Mouse (Mus musculus) bone marrow, adult 2 months (tissue): Measurements from ENCODE around the gene Pou2f1. TPM values are rescaled to one million over a fixed set of nuclear protein-coding genes. Genes with fewer than 3 reads are reported as not detected.

Experiments used
- H3K27ac ChIP-seq: fragments of 200-500 bp; 2 replicates; pipeline ENCODE4 v1.5.1; 2012; ENCODE audit warnings: low read depth, mild to moderate bottlenecking, control low read depth, inconsistent platforms, low read length; ENCODE audit not compliant: control insufficient read depth, poor library complexity, insufficient read depth
- H3K4me1 ChIP-seq: fragments of 200-500 bp; 2 replicates; pipeline ENCODE4 v1.6.1; 2011; ENCODE audit warnings: low read length; ENCODE audit not compliant: control insufficient read depth, insufficient read depth
- H3K4me3 ChIP-seq: fragments of 200-500 bp; replicated peaks from 2 replicates; pipeline ENCODE3; 2011; ENCODE audit warnings: mild to moderate bottlenecking, low read depth, low read length, control low read depth; ENCODE audit not compliant: control insufficient read depth
- CTCF ChIP-seq: fragments of 200-500 bp; IDR thresholded peaks from 2 replicates; pipeline ENCODE4 v1.5.1; 2011; ENCODE audit warnings: low read length, control low read depth; ENCODE audit not compliant: control insufficient read depth, insufficient read depth
- POLR2A ChIP-seq: fragments of 200-500 bp; IDR thresholded peaks from 2 replicates; pipeline ENCODE4 v1.6.1; 2011; ENCODE audit warnings: low read depth, mild to moderate bottlenecking, control low read depth, low read length, borderline replicate concordance; ENCODE audit not compliant: control insufficient read depth
- WGBS: fragments of 180-500 bp; shearing (Covaris S2); methylation state at CpG from one replicate; pipeline ENCODE4 v1.1.7; 2018; 5-methylcytosine and 5-hydroxymethylcytosine counted together
- polyA plus RNA-seq: library from polyadenylated mRNA; stranded (reverse); fragments of >200 nt; gene quantifications from 2 replicates; pipeline ENCODE4 v1.2.4, GENCODE M21; 2011; ENCODE audit warnings: low replicate concordance; ENCODE audit not compliant: missing spikeins, insufficient read depth, insufficient read length

Gene Pou2f1
- polyA plus RNA-seq, 1 experiment: 9.1 TPM

DNA sequence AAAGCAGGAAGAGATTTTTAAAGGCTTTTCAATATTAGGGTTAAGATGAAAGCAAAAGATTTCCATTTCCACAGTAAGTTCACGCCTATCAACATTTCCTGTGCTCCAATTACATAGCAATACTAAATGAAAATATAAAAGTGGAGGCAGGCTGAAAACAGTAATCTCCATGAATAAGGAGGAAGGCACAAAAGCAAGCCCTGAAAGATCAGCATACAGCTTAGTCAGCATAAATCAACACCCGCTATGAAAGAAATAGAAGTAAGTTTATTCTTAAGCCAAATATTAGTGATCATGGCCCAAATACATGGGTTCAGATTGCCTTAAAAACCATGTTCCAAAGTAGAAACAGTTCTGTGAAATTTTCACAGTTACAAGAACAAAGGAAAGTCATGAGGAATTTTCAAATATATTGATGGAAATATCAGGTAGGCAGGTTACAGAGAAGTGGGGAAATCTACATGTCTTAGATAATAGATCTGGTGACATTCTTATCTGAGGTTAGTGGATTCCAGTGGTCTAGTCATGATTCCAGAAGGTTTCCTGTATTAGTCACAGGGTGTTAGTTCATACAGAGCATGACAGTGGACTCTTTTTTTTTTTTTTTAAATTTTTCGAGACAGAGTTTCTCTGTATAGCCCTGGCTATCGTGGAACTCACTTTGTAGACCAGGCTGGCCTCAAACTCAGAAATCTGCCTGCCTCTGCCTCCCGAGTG, 6.3 kb upstream of the Pou2f1 start:
- TF ChIP-seq CTCF (no peak), POLR2A (no peak)
- 66% methylated on average over 5 of the region's 5 CpGs for WGBS
- Histone ChIP-seq H3K4me3 (no peak overlapping the region), H3K4me1 (peaks cover 2% of the 10 kb centered on the region; the same call in 1 of the 2 replicates), H3K27ac (no peak overlapping the region)

DNA sequence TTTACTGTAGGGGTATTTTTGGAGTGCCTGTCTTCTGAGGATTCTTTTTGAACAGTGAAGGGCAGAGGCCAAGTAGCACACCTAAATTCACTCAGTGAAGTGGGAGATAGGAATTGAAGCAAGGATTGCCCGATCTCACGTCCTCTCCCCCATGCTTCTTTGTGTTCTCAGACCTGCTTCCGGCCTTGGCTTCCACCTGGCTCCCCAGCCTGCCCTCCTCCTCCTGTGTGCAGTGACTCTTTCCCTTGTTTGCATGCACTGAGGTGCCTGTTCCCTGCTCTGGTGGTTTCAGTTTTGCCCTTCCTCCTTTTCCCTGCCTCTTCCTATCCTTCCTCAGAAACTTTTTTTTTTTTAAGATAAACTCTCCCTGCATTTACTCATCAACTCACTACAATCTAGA, 4.5 kb upstream of the Pou2f1 start:
- TF ChIP-seq CTCF: no peak
- no peak for TF ChIP-seq POLR2A
- peaks cover 2% of the 10 kb centered on the region; the same call in 1 of the 2 replicates for H3K4me1 ChIP-seq
- no peak overlapping the region for H3K27ac ChIP-seq
- 25% methylated on average over 3 of the region's 3 CpGs for WGBS
- no peak overlapping the region for H3K4me3 ChIP-seq

DNA sequence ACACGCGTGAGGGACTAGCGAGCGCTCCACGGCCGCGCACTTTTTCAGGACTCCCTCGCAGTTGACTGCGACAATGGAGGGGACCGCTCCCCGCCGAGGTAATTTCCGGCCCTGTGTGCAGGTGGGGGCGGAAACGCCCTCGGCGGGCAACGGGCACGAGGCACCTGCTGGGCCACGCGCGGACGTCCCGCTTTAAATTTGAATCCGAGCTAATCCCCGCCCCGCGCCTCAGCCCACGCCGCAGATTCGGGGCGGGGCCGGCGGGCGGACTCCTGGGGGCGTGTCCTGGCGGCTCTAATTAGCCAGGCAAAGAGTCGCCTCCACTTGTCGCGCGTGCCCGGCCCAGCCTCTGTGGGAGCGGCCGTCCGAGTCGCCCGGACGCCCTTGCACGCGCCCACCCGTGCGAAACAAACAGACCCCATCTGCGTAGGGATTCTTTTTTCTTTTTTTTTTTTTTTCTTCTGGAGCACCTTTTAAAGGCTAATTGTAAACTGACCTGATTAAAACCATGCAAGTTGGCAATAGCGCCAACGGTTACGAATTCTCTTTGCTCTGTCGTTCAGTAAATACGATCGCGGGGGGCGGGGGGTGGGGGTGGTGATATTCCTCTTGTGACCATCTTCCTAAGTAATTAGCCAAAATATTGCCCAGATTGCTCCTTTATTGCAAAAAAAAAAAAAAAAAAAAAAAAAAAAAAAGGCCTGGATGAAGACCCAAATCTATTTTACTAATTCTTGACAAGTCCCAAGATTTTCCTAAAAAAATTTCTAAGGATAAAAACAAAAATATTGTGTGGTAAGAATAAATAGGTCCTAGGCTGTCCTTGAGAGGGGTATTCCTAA, 924 bp upstream of the Pou2f1 start:
- TF ChIP-seq POLR2A: no peak
- TF ChIP-seq CTCF: no peak
- Histone ChIP-seq H3K4me1 (peaks cover 2% of the 10 kb centered on the region; the same call in 1 of the 2 replicates), H3K27ac (peak overlapping the region; percentile 98), H3K4me3 (peak overlapping the region; percentile 100)
- under 1% methylated on average over 61 of the region's 61 CpGs for WGBS

DNA sequence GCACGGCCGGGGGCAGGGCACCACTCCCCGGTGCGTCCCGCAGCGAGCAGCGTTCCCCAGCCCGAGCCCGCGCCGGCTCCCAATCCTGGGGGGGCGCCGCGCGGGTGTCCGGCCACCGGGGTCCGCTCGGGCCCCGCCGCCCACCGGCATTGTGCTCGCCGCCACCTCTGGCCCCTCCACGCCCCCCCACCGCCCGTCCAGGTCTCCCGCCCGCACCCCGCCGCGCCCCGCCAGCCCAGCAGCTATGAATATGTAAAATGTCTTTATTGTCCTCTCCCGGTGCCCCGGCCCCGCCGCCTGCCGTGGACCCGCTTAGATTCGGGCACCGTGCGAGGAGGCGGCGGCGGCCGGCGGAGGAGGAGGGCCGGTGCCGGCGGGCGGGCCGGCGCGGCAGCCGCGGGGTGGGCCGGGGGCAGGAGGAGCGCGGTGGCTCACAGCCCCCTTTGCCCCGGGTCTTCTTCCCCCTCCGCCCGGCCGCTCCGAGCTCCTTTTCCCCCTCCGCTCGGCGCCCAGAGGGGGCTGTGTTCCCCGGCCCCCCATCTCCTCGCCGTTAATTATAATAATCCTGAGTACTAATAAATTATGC, 481 bp downstream of the Pou2f1 start:
- H3K27ac ChIP-seq: peak overlapping the region; percentile 92
- H3K4me1 ChIP-seq: peaks cover under 1% of the 10 kb centered on the region; the same call in 1 of the 2 replicates
- TF ChIP-seq POLR2A (no peak), CTCF (no peak)
- peak overlapping the region; percentile 67 for H3K4me3 ChIP-seq
- 1% methylated on average over 65 of the region's 70 CpGs for WGBS

DNA sequence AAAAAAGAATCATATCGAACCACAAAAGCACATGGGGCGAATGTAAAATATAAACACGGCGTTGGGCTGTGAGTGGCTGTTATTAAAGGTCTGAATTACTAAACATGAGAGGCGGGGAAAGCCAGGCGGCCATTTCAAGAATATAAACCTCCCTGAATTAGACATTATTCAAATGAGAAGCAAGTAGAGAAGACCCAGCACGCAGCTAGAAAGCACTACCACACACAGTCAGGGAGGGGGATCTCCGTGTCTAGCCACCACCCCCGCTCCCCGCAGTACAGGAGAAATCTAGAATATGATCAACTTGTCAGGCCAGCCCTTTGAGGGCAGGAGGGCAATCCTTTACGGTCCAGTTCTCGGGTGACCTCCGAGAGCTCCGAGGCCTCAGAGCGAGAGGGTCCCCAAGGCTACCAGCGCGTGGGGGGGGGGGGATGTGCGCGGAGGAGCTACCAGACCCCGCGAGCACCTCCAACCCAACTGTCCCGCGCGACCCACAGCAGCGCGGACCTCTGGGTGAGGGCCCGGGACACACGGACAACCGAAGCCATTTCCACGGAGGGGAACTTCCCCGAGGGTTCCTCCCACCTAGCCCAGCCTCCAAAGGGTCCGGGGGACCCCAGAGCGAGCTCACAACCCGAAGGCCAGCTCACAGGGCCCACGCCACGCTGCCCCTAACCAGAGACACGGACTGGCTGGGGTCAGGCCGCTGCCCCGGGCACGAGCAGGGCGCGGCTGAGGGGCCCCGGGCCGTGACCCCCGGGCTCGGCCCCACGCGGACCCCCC, 1.2 kb downstream of the Pou2f1 start:
- Histone ChIP-seq H3K27ac (peak overlapping the region; percentile 92), H3K4me1 (no peaks in the 10 kb centered on the region; the same call in 1 of the 2 replicates), H3K4me3 (peak overlapping the region; percentile 67)
- under 1% methylated on average over 46 of the region's 48 CpGs for WGBS
- TF ChIP-seq POLR2A: peak; percentile 31; the same call in 1 of the 2 replicates
- TF ChIP-seq CTCF: no peak

DNA sequence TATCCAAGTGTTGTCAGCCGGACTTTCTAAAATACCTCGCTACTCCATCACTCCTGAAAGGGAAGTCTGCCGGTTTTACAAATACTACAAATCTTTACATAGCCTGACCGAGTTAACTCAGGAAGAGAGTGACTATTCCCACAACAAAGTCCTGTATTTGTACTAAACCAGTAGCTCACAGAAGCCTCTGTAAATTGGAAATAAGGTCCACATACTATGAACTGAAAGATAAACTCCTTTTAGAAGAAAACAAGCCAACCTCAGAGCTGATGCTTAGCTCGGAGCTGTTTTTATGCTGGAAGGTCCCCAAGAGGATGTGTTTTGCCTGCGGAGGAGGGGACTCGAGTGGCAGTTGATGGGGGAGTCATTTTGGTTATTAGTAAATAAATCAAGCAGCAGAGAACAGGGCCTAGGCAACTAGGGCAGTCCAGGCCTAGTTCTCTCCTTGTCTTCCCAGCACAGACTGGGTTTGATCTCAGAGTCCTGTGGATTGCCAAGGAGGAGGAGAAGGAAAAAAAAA, 1.8 kb downstream of the Pou2f1 start:
- WGBS: 27% methylated on average over 7 of the region's 7 CpGs
- Histone ChIP-seq H3K4me3 (peak overlapping the region; percentile 3), H3K27ac (peak overlapping the region; percentile 18; the same call in 1 of the 2 replicates), H3K4me1 (no peaks in the 10 kb centered on the region; the same call in 1 of the 2 replicates)
- TF ChIP-seq POLR2A (no peak), CTCF (no peak)

DNA sequence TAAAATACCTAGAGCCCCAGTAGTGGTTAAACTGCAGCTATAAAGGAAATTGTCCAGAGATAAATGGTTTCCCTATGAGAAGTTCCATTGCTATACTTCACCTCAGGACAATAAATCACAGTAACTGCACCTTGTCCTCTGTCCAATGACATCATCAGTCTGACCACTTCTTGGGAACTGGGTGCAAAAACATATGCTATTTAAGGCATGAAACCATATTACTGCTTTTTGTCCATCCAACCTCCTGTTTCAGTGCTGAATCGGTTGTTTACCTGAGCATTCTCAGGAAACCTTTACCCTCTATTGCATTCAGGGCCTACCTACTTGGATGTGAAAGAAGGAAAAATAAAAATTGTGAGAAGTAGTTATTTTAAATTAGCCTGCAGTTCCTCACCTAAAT, 2.8 kb downstream of the Pou2f1 start:
- Histone ChIP-seq H3K4me3 (no peak overlapping the region), H3K27ac (no peak overlapping the region), H3K4me1 (no peaks in the 10 kb centered on the region; the same call in 1 of the 2 replicates)
- TF ChIP-seq CTCF (no peak), POLR2A (no peak)
- WGBS: 75% methylated on average over 1 of the region's 1 CpGs
